Mouse (Mus musculus) testis, adult 2 months (tissue): ENCODE results near the gene Kbtbd4.

Source experiments
- CTCF ChIP-seq: fragments of 200-500 bp; IDR thresholded peaks from 2 replicates; pipeline ENCODE4 v1.5.1; 2012; ENCODE audit warnings: low read depth, mild to moderate bottlenecking, inconsistent platforms, low read length, moderate library complexity; ENCODE audit not compliant: control insufficient read depth, insufficient read depth, insufficient replicate concordance
- POLR2A ChIP-seq: fragments of 200-500 bp; IDR thresholded peaks from 2 replicates; pipeline ENCODE4 v1.6.1; 2012; ENCODE audit warnings: low read depth, mild to moderate bottlenecking, inconsistent platforms, low read length, moderate library complexity; ENCODE audit not compliant: control insufficient read depth

DNA sequence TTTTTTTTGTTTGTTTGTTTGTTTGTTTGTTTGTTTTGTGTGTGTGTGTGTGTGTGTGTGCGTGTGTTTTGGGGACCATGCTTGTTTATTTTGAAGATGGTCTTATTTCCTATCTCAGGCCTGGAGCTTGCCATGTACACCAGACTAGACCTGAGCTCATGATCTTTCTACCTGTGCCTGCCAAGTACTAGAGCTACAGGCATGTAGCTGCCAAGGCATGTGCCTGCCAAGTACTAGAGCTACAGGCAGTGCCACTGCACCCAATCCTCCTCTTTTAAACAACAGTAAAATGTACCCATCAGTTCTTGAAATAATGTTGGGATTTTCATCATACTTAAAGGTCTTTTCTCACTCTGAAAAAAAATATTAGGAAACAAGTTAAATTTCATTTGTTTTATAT lies 30.5 kb upstream of the Kbtbd4 start:
- no peak for TF ChIP-seq CTCF
- no peak for TF ChIP-seq POLR2A
